Mouse (Mus musculus): ENCODE data around the gene Tmem63a.
A peak's percentile ranks its signal among the peaks of the same experiment; 100 is the strongest.

GRCm38 (mm10) chr1:180904039-180904814 lies 37.9 kb upstream of the Tmem63a start, which contains the start of gene Pycr2:
- no peak for TF ChIP-seq CTCF (conservative IDR thresholded peaks at IDR 0.05 in 1 of 2, IDR thresholded peaks at IDR 0.05 in 1 of 2; ENCODE audit: low read depth in 2 of 2, low read length in 2 of 2)
- TF ChIP-seq ZNF384 (IDR thresholded peaks at IDR 0.05; ENCODE audit: low read depth, low read length): no peak
- TF ChIP-seq POLR2A (IDR thresholded peaks at IDR 0.05; ENCODE audit: low read depth, low read length): peak; percentile 88
- peak; percentile 75; the same call in 1 of the 2 replicates for TF ChIP-seq TBP (conservative IDR thresholded peaks at IDR 0.05; ENCODE audit: low read depth, low read length)
- peak; percentile 98 for TF ChIP-seq USF1 (IDR thresholded peaks at IDR 0.05; ENCODE audit: low read depth, low read length)
- TF ChIP-seq ZC3H11A (IDR thresholded peaks at IDR 0.05; ENCODE audit: low read depth, low read length): no peak
- TF ChIP-seq USF2 (conservative IDR thresholded peaks at IDR 0.05; ENCODE audit: low read depth, low read length): peak; percentile 98
- TF ChIP-seq MAZ (IDR thresholded peaks at IDR 0.05; ENCODE audit: low read depth, low read length): no peak
- TF ChIP-seq NRF1 (IDR thresholded peaks at IDR 0.05; ENCODE audit: low read depth, low read length): peak; percentile 82
- TF ChIP-seq MYC (IDR thresholded peaks at IDR 0.05; ENCODE audit: low read depth, low read length): peak; percentile 87
- TF ChIP-seq MEF2A (IDR thresholded peaks at IDR 0.05; ENCODE audit: borderline replicate concordance, low read depth, low read length): no peak
